Mouse (Mus musculus): ENCODE data around the gene Kif27.
"Not testable (repeated sequence)": the region's sequence is repeated elsewhere in the genome, so short reads cannot be mapped to it uniquely, and the experiment has no call there.

The Kif27 gene

DNA sequence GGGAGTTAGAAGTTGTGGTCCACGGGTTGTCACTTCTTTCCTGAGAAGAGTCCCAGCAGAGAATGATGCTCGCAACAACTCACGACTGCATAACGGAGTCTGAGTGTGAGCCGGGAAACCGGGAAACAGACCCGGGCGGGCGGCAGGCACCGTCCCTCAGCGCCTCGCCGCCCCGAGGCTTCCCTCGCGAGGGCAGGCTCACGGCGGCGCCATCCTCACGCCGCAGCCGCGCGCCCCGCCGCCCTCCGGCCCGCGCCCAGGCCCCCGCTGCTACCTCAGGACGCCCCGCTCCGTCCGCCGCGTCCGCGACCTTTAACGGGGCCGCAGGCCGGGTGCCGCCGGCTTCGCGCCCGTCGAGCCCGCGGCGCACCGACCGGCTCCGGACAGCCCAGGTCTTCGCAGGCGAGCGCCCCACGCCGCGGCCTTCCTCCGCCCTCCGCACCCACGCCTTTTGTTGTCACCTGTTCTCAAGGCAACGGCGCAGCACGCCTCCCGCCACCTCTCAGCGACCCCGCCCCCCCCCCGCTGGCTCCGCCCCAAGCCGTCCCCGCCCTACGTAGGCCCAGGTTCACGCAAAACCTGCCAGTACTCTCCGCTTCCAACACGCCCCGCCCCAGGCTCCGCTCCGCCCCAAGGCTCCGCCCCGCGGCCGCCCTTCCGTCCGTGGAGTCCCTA lies at the start of gene Kif27:
Gene Kif27, minus strand, starts transcription at position 494 of the 675 bp plus-strand sequence.
- DNase-seq: peak; percentile 88 to 91

GRCm38 (mm10) chr13:58403243-58403642 lies 44.3 kb upstream of the Kif27 start, which contains the start of gene Hnrnpk:
Gene Hnrnpk (minus strand): TSS chr13:58403343.
- DNase-seq: not testable (repeated sequence)

DNA sequence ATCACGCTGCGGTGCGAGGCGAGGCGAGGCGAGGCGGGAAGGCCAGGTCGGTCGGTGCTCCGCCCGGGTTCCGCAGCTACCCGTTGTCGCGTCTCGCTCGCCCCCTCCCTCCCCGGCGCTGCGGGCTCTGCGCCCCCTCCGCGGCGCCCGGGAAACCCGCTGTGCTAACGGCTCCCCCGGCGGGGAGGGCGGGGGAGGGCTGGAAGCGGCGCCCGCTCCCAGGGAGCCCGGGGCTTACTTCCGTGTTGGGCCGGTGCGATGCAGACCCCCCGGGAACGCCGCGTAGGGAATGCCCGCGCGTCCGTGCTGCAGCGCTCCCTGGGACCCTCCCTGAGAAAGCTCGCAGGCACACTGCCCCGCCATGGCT lies 43.8 kb upstream of the Kif27 start:
- DNase-seq: peak in 1 of 2 experiments; percentile 87

DNA sequence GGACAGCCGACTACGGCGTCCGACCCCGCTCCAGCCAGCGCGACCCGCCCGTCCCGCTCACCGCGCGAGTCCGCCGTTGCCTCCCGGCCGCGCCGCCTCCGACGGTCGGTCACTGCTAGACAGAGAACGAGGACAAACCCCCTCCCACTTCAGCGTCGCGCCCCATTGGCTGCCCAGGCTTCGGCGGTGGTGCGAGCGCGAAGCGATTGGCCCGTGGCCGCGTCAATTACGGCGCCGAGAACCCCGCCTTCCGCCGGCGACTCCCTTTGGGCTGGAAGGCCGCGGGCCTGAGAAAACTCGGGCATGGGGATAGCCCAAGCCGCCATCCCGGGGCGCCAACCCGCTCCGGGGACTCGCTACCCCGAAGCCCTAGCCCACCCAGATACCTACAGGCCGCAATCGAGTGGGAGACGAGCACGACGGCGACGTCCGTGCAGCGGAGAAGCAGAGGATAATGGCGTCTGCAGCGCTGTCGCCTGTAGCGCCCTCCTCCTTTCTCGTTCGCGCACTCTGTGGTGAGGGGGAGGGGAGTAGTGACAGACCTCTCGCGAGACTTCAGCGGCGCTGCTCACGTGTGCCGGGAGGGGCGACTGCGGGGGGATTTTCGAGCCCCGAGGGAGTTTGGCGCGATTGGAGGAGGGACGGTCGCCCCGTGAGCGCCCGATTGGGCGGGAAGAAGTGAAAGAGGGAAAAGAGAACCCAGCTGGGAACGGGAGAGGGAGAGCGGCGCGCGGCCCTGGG lies 43.3 kb upstream of the Kif27 start, which contains the start of gene Rmi1:
Gene Rmi1, plus strand, starts transcription at position 246 of the 741 bp plus-strand sequence.
- DNase-seq: peak; percentile 97

DNA sequence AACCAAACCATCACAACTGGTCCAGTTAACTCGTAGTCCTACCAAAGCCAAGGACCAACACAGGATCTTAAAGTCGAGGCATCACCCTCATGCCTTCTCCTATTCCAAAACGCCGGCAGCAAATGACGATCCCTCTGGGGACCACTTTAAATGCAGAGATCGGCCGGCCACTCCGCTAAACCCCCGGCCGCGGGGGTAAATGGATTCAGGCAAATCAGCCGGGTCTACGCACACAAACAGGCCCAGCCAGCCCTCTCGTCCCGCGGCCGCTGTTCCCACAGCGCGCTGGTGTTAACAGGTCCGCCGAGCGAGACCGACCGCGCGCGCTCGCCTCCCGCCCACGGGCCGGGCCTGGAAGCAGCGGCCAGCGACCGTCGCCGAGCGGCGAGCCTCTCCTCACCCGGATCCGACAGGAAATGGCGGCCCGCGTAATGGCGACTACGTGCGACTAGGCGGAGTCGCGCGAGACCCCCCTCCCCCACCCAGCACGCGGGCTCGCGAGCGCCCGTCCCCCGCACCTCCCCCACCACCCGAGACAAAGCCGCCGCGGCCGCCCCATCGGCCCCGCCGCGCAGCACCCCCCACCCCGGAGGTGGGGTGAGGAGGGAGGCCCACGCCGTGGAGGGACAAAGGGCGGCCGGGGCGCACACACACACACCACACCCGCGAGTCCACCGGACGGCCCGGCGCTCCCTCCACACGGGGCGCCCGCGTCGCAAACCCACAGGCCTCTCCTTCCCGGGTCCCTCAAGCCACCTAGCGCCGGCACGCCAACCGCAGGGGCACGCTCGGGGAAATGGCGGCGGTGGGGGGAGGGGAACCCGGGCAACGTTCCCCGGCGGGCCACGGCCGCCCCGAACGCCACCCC lies 42.4 kb upstream of the Kif27 start:
- DNase-seq: peak; percentile 74 to 79

- no peak for DNase-seq
Observed at GRCm38 (mm10) chr13:58400576-58400975, 41.7 kb upstream of the Kif27 start.

DNA sequence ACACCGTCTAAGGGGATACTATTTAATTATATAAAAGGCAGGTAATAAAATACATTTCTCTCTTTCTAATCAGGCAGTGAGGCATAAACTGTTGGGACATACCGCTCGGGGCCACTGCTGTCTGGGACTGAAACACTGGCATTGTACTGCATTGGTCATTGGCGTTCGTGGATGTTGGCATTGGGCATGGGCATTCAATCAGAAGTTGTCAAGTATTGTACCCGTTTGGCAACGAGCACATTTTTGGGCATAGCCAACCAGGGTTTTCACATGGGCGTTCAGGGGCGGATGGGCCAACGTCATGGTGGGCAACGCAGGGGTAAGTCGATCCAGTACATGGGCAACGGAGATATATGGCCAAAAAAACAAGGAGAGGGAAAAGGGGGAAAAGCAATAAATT lies 38.7 kb upstream of the Kif27 start:
- DNase-seq: no peak

DNA sequence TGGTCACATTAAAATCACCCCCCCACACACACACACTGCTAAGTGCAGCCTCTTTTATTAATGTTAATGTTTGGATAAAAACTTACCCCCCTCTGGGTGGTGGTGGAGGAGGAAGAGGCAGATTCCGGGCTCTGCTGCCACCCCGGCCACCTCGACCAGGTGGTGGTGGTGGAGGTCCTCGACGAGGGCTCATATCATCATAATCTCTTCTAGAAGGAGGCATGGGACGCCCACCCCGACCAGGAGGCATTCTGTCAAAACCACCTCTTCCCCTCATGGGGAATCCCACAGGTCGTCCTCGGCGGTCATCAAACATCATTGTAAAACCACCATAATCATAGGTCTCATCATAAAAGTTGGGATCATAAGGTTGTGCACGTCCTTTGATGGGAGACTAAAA lies 35.5 kb upstream of the Kif27 start:
- DNase-seq: not testable (repeated sequence)

GRCm38 (mm10) chr13:58389324-58389951 lies 30.5 kb upstream of the Kif27 start:
- DNase-seq: no peak

- DNase-seq: no peak
Observed at GRCm38 (mm10) chr13:58388379-58388778, 29.5 kb upstream of the Kif27 start.

DNA sequence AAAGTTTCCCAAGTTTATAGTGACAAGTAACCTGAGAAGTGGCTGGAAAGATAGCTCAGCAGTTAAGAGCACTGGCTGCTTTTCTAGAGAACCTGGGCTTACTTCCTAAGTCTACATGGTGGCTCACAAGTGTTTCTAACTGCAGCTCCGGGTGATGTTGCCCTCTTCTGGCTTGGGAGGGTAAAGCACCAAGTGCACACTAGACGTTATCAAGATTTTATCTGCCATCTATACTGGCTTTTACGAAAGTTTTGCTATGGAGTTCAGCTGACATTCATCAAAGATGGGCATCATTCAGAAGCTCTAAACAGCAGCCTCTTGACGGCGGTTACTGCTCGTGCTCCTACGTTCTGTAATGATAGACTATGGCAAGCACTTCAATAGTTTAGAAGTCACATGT lies 29.0 kb upstream of the Kif27 start:
- DNase-seq: peak; percentile 73 to 80

DNA sequence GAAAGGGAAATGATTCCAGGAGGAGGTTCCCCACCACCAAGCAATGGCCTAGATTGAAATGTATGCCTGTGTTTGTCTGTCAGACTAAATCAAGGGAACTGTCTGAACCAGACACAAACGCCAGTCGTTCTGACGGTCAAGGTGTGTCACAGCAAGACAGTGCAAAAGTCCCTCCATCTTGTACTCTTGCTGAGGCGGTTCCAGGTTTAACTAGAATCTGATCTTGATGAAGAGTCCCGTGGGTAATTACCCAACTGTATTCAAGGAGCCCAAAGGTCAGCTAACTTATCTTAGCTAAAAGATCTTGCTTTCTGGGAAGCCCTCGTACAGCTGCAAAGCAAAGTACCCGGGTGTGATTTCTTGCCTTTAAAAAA lies 26.6 kb upstream of the Kif27 start:
- DNase-seq: no peak

DNA sequence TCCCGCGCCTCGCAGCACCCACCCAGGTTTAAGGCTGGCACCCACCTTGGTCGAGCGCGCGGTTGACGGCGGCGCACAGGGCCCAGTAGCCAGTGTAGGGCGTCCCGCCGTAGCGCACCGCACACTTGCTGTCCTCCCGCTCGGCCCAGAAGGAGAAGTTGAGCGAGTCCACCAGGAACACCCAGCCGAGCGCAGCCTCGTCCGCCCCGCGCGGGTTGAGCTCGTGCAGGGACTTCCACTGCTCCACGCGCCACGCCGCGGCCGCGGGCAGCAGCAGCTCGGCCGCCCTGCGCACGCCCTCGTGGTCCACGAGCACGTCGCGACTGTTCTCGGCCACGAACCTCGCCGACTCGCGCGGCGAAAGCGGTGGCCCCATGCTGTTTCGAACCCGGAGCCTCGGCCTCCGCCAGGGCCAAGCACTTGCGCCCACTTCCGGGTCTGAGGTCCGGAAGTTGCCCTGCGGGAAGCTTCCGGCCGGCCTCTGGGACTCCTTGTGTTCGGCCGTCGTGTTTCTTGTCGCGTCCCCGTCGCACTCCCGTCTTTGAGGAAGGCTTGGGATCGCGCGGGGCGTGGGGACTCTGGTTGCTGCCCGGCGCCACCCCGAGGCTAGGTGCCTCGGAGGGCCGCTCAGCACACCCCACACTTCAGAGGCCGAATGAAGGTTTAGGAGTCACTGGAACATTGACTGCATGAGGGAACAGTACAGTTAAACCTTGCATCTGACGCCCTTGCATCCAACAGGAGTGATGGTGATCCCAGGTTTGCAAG lies 26.0 kb upstream of the Kif27 start, which contains the start of gene 2210016F16Rik:
Gene 2210016F16Rik, minus strand, starts transcription at position 447 of the 768 bp plus-strand sequence.
- peak; percentile 64 to 72 for DNase-seq

- no peak for DNase-seq
Observed at GRCm38 (mm10) chr13:58384371-58384770, 25.4 kb upstream of the Kif27 start.

DNA sequence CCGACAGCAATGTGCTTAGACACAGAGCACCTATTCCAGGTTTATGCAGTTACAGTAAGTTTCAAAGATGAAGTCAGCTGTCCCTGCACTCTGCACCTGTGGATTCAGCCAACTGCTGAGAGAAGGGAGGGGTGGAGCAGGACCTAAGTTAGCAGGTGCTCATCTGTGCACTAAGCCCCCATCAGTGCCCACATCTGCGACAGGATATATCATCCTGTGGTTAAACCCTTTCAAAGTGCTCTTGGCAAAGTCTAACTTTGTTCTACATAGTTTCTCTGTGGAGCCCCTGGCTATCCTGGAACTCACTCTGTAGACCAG lies 14.2 kb upstream of the Kif27 start:
- no peak for DNase-seq

GRCm38 (mm10) chr13:58372278-58373152 lies 13.6 kb upstream of the Kif27 start:
- peak in 1 of 2 experiments; percentile 37 for DNase-seq

- no peak for DNase-seq
Observed at GRCm38 (mm10) chr13:58368835-58369234, 9.9 kb upstream of the Kif27 start.

DNA sequence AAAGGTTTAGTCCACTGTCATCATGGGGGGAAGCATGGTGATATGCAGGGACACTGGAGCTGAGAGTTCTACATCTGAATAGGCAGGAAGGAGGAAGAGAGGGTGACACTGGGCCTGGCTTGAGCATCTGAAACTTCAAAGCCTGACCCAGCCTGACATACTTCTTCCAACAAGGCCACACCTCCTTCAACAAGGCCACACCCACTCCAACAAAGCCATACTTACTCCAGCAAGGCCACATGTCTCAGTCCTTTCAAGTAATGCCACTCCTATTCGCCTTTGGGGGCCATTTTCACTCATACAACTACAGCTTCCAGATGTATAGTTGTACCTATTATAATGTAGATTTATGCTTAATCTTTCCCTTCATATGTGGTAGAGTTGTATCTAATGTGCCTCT lies 8.7 kb upstream of the Kif27 start:
- DNase-seq: no peak

DNA sequence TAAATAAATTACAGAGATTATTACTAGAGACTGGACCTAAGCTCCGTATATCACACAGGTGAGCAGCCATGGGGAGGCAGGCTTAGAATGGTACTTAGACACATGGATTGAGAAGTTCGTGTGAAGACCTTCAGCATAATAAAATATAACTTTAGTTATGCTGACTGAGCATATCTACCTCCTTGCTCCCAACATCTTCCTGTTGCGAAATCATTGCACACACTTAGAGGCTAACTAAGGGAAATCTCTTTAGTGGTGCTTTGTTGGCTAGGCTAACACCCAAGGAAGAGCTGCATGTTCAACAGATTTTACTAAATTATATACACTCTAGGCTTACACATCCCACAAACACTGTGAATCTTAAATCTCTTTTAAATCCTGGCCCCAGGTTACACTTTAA lies 7.5 kb upstream of the Kif27 start:
- DNase-seq: no peak

- not testable (repeated sequence) for DNase-seq
Observed at GRCm38 (mm10) chr13:58365179-58365578, 6.3 kb upstream of the Kif27 start.
